Mouse (Mus musculus) forebrain, embryonic 16.5 days (tissue): ENCODE measurements at regions not wholly inside any gene's neighbourhood (a gene's known extent, or its start where the extent isn't known, plus 50 kb on each side); places are given as distances from the start of the nearest gene placed in this dataset.

ENCODE experiments used
- ATAC-seq: fragments of 200-750 bp; cut with Nextera tagmentation; 2 replicates; pipeline ENCODE4 v1.8.0; 2017; ENCODE audit warnings: mild to moderate bottlenecking, moderate library complexity
- H3K27ac ChIP-seq: fragments of 300-500 bp; sonication (generic); 2 replicates; pipeline ENCODE4 v1.5.1; 2014; ENCODE audit warnings: low read length, control low read depth
- H3K27me3 ChIP-seq: fragments of 300-500 bp; sonication (generic); replicated peaks from 2 replicates; pipeline ENCODE4 v1.6.1; 2014; ENCODE audit warnings: low read length; ENCODE audit not compliant: control insufficient read depth, insufficient read depth
- H3K36me3 ChIP-seq: fragments of 300-500 bp; sonication (generic); 2 replicates; pipeline ENCODE4 v1.6.1; 2014; ENCODE audit not compliant: control insufficient read depth, insufficient read depth
- H3K4me1 ChIP-seq: fragments of 300-500 bp; sonication (generic); replicated peaks from 2 replicates; pipeline ENCODE4 v1.6.1; 2014; ENCODE audit warnings: low read length; ENCODE audit not compliant: control insufficient read depth, insufficient read depth
- H3K4me2 ChIP-seq: fragments of 300-500 bp; sonication (generic); 2 replicates; pipeline ENCODE4 v1.6.1; 2014; ENCODE audit warnings: mild to moderate bottlenecking, low read length, control low read depth
- H3K4me3 ChIP-seq: fragments of 300-500 bp; sonication (generic); replicated peaks from 2 replicates; pipeline ENCODE4 v1.5.1; 2014; ENCODE audit warnings: mild to moderate bottlenecking, low read length, control low read depth
- H3K9ac ChIP-seq: fragments of 300-500 bp; sonication (generic); replicated peaks from 2 replicates; pipeline ENCODE4 v1.6.1; 2014; ENCODE audit warnings: low read depth, low read length, control low read depth
- H3K9me3 ChIP-seq: fragments of 300-500 bp; sonication (generic); 2 replicates; pipeline ENCODE4 v1.6.1; 2016; ENCODE audit warnings: low read length; ENCODE audit not compliant: control insufficient read depth
- WGBS: fragments of 180-500 bp; shearing (Covaris S2); extraction: QIAGEN DNeasy Blood & Tissue Kit; methylation state at CpG from one replicate; pipeline ENCODE4 v1.1.7; 2014; 5-methylcytosine and 5-hydroxymethylcytosine counted together

DNA sequence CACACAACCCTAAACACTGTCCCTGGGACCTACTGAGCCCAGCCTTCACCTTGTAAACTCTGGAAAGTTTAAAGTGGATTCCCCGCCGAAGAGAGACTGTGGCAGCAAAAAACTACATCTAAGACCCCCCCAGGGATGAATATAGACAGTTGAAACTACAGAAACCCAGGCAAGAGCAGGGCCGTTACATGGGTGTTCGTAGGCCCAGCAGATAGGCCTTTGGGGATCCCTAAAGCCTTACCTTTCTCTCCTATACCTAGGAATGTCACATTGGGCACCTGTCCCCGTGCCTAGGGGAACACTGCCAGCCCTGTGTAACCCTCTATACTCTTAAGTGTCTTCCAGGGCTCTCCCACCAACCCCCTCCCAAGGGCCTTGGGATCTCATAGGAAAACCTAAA is 105.2 kb downstream of the Zfp36l2 start:
- ATAC-seq, result no peak
- H3K9me3 ChIP-seq, result no peaks in the 10 kb centered on the region
- WGBS, result 95% methylated on average over 5 of the region's 5 CpGs
- no peaks in the 10 kb centered on the region for H3K36me3 ChIP-seq
- H3K9ac ChIP-seq, result no peak overlapping the region
- H3K27ac ChIP-seq, result peak overlapping the region; percentile 0; the same call in 1 of the 2 replicates
- H3K4me2 ChIP-seq, result no peak overlapping the region
- H3K27me3 ChIP-seq, result no peaks in the 10 kb centered on the region
- H3K4me1 ChIP-seq, result peaks cover 24% of the 10 kb centered on the region
- H3K4me3 ChIP-seq, result no peak overlapping the region

DNA sequence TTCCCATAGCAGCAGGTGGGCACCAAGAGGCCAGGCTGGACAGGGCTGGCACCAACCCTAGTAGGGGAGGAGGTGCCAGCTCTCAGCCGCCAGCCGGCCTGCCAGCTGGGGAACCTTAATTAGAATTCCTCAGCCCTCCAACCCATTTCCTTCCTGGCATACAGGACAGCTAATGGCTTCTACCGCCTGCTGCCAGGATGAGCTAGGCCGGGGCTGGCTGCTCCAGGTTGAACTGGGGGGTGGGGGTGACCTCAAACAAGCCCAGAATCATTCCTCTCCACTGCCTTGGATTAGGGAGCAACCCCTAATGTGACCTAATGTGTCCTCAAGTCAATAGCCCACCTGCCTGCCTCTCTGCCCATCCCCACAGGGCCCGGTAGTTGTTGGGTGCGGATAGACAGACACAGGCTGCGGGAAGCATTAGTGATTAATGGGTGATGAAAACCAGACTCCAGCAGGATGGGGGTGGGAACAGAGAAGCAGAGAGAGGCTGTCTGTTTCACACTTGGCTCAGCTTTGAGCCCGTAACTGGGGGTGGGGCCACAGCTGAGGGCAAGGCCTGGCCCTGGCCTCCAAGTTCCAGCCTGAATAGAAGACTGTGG is 105.9 kb downstream of the Zfp36l2 start:
- peak; percentile 94 for ATAC-seq
- H3K36me3 ChIP-seq, result no peaks in the 10 kb centered on the region
- 23% methylated on average over 8 of the region's 8 CpGs for WGBS
- H3K9ac ChIP-seq, result no peak overlapping the region
- no peaks in the 10 kb centered on the region for H3K9me3 ChIP-seq
- no peak overlapping the region for H3K4me3 ChIP-seq
- peak overlapping the region; percentile 66 for H3K27ac ChIP-seq
- H3K4me2 ChIP-seq, result no peak overlapping the region
- H3K27me3 ChIP-seq, result no peaks in the 10 kb centered on the region
- peaks cover 24% of the 10 kb centered on the region for H3K4me1 ChIP-seq

DNA sequence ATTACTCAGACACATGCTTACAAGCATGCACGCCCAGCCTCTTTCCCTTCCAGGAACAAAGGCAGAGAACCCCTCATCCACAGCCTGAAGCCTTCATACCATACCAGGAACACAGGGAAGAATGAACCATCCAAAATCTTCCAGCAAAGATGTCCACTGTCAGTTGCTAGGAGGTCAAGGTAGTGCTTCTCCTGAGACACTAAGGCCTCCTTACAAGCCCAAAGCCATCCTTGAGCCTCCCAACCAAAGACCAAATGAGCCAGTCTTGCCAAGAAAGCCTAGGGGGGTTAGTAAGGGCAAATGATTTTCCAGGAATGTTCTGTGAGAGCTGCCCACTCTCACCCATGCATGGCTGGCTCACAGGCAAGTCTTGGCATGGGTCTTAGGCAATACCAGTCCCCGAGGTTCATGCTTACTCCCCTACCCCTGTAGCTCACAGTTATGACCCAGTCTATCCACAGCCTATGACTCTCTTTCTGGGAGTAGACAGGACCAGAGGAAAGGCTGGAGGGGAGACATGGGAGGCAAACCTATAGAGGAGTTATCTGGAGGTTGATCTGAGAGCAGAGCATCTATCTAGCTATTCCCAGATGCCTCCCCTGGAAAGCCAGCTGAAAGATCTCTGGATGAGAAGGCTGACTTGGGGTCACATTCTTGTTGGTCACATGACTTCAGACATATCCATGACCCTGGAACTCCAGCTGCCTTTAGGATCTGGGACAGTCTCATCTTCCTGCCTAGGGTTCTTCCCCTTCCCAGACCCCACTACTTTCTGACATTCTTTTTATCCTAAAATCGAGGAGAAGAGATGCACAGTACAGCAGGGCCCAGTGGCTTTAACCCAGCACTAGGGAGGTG is 112.4 kb downstream of the Zfp36l2 start:
- Histone ChIP-seq H3K27me3 (no peaks in the 10 kb centered on the region), H3K9ac (no peak overlapping the region), H3K4me3 (no peak overlapping the region), H3K4me2 (no peak overlapping the region), H3K9me3 (no peaks in the 10 kb centered on the region), H3K36me3 (no peaks in the 10 kb centered on the region), H3K4me1 (no peaks in the 10 kb centered on the region), H3K27ac (no peak overlapping the region)
- 67% methylated on average over 3 of the region's 3 CpGs for WGBS
- no peak for ATAC-seq

DNA sequence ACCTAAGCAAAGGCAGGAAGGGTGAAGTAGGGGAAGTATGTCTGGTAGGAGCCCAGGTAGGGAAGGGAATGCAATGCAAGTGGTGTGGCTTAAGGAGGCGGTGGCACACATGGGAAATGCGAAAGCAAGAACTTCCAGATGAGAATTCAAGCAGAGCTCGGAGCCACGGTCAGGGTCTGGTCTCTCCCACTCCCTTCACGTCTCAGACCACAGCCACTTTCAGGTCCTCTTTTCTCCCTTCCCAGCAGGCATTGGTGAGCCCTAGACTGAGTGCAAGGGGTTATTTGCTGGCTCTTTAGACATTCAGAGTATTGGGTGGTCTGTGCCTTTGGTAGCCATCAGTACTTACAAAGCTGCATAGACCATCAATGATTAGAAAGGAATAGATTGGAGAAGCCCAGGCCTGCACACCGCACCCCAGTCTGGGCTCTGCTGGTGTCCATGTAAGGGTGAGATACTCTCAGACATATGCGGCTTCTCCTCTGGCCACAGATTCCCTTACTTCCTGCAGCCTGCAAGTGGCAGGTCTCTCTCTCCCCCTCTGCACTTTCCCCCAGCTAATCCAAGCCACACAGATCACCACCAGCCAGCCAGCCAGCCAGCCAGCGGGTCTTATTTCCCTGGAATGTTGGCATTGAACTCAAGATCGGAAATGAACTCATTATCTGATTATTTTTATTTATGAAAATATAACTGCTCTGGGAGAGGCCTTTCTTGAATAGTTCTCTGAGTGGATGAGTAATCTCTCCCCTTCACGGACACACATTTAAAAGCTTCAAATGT is 113.6 kb downstream of the Zfp36l2 start:
- Histone ChIP-seq H3K36me3 (no peaks in the 10 kb centered on the region), H3K4me2 (no peak overlapping the region), H3K4me3 (no peak overlapping the region), H3K27ac (no peak overlapping the region), H3K4me1 (no peaks in the 10 kb centered on the region), H3K27me3 (no peaks in the 10 kb centered on the region), H3K9ac (no peak overlapping the region), H3K9me3 (no peaks in the 10 kb centered on the region)
- no peak for ATAC-seq
- 81% methylated on average over 10 of the region's 10 CpGs for WGBS

DNA sequence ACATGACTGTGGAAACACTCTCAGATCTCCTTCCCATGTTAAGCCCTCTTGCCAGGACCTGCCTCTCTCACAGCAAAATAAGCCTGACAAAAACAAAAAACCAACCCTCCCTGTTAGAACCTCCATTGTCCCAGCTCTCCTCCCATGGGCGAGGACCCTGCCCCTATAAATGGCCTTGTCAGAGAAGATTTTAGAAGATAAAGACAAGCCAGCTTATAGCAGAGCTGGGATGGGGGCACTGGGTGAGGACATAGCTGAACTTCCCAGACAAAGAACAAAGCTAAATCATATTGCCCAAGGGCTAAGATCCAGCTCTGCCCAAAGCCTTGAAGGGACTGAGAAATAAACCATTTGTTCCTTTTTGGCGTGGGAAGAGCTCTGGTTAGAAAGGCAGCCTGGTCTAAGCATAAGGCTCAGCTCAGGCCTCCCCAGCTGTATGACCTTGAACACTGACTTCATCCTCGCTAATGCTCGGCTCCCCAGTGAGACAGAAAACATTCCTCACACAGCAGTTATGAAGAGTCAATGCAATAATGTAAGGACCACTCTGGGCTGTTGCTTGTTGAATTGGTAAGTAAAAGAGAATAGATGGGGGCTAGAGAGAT is 115.2 kb downstream of the Zfp36l2 start:
- no peaks in the 10 kb centered on the region for H3K4me1 ChIP-seq
- no peak overlapping the region for H3K4me3 ChIP-seq
- ATAC-seq, result no peak
- no peak overlapping the region for H3K4me2 ChIP-seq
- H3K36me3 ChIP-seq, result no peaks in the 10 kb centered on the region
- H3K9me3 ChIP-seq, result no peaks in the 10 kb centered on the region
- no peak overlapping the region for H3K27ac ChIP-seq
- WGBS, result 53% methylated on average over 4 of the region's 4 CpGs
- no peaks in the 10 kb centered on the region for H3K27me3 ChIP-seq
- no peak overlapping the region for H3K9ac ChIP-seq

DNA sequence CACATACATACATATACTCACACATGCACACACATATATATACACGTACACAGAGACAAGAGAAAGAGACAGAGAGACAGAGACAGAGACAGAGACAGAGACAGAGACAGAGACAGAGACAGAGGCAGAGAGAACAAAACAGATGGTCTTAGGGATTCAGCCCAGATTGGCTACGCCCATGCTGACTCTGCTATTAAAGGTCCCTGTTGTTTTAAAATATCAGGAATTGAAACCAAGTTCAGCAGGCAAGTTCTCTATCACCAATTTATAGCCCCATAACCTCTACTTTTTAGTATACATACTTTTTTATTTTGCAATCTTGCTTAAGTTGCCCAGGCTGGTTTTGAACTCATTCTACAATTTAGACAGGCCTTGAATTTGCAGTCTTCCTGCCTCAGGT is 115.9 kb downstream of the Zfp36l2 start:
- H3K9ac ChIP-seq, result no peak overlapping the region
- no peaks in the 10 kb centered on the region for H3K9me3 ChIP-seq
- 89% methylated on average over 2 of the region's 2 CpGs for WGBS
- no peak overlapping the region for H3K4me3 ChIP-seq
- H3K4me1 ChIP-seq, result no peaks in the 10 kb centered on the region
- H3K4me2 ChIP-seq, result no peak overlapping the region
- no peak overlapping the region for H3K27ac ChIP-seq
- ATAC-seq, result no peak
- H3K27me3 ChIP-seq, result no peaks in the 10 kb centered on the region
- no peaks in the 10 kb centered on the region for H3K36me3 ChIP-seq

DNA sequence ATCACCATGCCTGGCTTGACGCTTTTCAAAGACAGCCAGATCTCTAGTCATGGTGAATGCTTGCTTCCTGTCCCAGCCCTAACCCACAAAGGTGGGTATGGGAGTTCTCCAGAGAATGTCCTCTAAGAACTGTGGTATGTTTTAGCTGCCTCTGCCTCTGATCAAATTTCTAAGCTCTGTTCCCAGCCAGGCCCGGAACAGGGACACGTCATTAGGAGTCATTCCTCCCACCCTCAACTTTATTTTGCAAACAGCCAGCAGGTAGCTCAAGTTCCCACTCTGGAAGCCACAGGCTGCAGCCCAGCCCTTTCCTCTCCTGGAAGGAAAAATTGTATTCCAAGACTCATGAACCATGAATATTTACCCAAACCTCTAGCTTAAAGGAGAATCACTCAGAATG is 117.2 kb downstream of the Zfp36l2 start:
- H3K4me2 ChIP-seq, result no peak overlapping the region
- H3K27ac ChIP-seq, result no peak overlapping the region
- H3K36me3 ChIP-seq, result no peaks in the 10 kb centered on the region
- 97% methylated on average over 3 of the region's 3 CpGs for WGBS
- H3K9ac ChIP-seq, result no peak overlapping the region
- H3K9me3 ChIP-seq, result no peaks in the 10 kb centered on the region
- no peaks in the 10 kb centered on the region for H3K4me1 ChIP-seq
- no peak for ATAC-seq
- H3K27me3 ChIP-seq, result no peaks in the 10 kb centered on the region
- H3K4me3 ChIP-seq, result no peak overlapping the region

DNA sequence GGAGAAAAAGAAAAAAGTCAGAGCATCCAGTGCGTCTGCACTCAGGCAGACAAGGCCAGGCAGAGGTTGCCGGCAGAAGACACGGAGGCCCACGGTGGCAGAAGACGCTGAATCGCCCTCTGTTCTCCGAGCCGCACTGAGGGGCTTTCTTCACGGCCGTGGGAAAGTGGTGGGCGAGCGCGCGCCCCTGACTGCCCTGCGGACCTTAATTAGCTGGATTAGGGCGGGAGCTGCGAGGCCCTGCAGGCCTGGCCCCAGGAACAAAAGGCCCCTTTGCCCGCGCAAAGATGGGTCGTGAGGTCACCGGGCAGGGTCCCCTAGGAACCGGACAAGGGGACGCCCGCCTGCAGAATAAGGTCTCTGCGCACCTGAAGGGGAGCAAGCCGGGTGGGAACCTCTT is 120.6 kb downstream of the Zfp36l2 start:
- Histone ChIP-seq H3K4me2 (no peak overlapping the region), H3K4me1 (no peaks in the 10 kb centered on the region), H3K4me3 (no peak overlapping the region), H3K27me3 (no peaks in the 10 kb centered on the region), H3K9ac (no peak overlapping the region), H3K27ac (no peak overlapping the region), H3K9me3 (no peaks in the 10 kb centered on the region), H3K36me3 (no peaks in the 10 kb centered on the region)
- no peak for ATAC-seq
- 18% methylated on average over 26 of the region's 26 CpGs for WGBS

DNA sequence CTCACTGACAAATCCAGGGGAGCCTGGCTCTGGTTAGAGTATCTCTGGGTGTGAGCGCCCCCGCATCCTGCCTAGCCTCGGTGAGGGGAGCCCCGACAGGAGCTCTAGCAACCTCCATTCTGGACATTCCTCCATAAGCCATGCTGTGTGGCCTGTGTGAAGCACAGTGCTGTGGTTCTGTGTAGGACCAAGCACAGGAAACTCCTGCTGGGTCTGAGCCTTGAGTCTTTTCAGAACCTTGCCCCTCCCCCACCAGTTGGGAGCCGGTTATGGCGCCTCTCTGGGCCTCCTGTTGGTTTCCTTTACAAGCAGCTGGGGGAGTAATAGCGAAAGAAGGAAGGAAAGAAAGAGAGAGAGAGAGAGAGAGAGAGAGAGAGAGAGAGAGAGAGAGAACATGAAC is 124.0 kb downstream of the Zfp36l2 start:
- ATAC-seq, result no peak
- Histone ChIP-seq H3K27me3 (no peaks in the 10 kb centered on the region), H3K4me2 (no peak overlapping the region), H3K4me3 (no peak overlapping the region), H3K9me3 (no peaks in the 10 kb centered on the region), H3K4me1 (peaks cover 11% of the 10 kb centered on the region), H3K27ac (no peak overlapping the region), H3K9ac (no peak overlapping the region), H3K36me3 (no peaks in the 10 kb centered on the region)
- 65% methylated on average over 7 of the region's 7 CpGs for WGBS
